Mouse (Mus musculus): Measurements from ENCODE around the gene Nat8l. TPM values are rescaled to one million over a fixed set of nuclear protein-coding genes. Genes with fewer than 3 reads are reported as not detected.

Nat8l gene
- total RNA-seq, 1 experiment from 2014 or later: 14.1 TPM

- no peak for DNase-seq
These were observed 6.9 kb downstream of the Nat8l start for GRCm38 (mm10) chr5:34002636-34003035.

- DNase-seq: no peak
These were observed 8.8 kb downstream of the Nat8l start for GRCm38 (mm10) chr5:34004618-34005017.

- no peak for DNase-seq
These were observed 11.0 kb downstream of the Nat8l start for GRCm38 (mm10) chr5:34006832-34007231.

GRCm38 (mm10) chr5:34007392-34007941 is 11.7 kb downstream of the Nat8l start:
- no peak for DNase-seq

GRCm38 (mm10) chr5:34014652-34015051 is 18.9 kb downstream of the Nat8l start:
- DNase-seq: no peak

GRCm38 (mm10) chr5:34018968-34019367 is 23.2 kb downstream of the Nat8l start:
- DNase-seq: no peak

GRCm38 (mm10) chr5:34030101-34030500 is 34.3 kb downstream of the Nat8l start:
- no peak for DNase-seq

- no peak for DNase-seq
These were observed 35.2 kb downstream of the Nat8l start for GRCm38 (mm10) chr5:34031022-34031421.

- no peak for DNase-seq
These were observed 36.7 kb downstream of the Nat8l start for GRCm38 (mm10) chr5:34032520-34032919.

Other genes with a start within 250 kb of the Nat8l start
- gene Letm1, start 213.2 kb upstream of the Nat8l start, total RNA-seq (2021): 104 and 110 TPM in 2 replicates
- gene Nsd2, start 175.3 kb upstream of the Nat8l start, total RNA-seq (2021): 40.3 and 53.6 TPM in 2 replicates
- gene Nelfa, start 59.6 kb upstream of the Nat8l start, total RNA-seq (2021): 18.7 and 23.8 TPM in 2 replicates
- gene Gm1673, start 12.6 kb upstream of the Nat8l start, total RNA-seq (2021): 7.8 and 21.8 TPM in 2 replicates
- 9.4 and 13.0 TPM in 2 replicates for gene Poln, start 173.5 kb downstream of the Nat8l start, total RNA-seq (2021)
- gene Haus3, start 173.5 kb downstream of the Nat8l start, total RNA-seq (2021): 10.1 and 12.5 TPM in 2 replicates
- gene Mxd4, start 191.7 kb downstream of the Nat8l start, total RNA-seq (2021): 144 and 161 TPM in 2 replicates